Mouse (Mus musculus): Measurements from ENCODE around the gene Nuak2. TPM values are rescaled to one million over a fixed set of nuclear protein-coding genes. Genes with fewer than 3 reads are reported as not detected.
"Not testable (repeated sequence)": the region's sequence is repeated elsewhere in the genome, so short reads cannot be mapped to it uniquely, and the experiment has no call there.

The Nuak2 gene
- 1 to 10 TPM; 3.7 to 3.8 TPM for total RNA-seq (2021)

DNA sequence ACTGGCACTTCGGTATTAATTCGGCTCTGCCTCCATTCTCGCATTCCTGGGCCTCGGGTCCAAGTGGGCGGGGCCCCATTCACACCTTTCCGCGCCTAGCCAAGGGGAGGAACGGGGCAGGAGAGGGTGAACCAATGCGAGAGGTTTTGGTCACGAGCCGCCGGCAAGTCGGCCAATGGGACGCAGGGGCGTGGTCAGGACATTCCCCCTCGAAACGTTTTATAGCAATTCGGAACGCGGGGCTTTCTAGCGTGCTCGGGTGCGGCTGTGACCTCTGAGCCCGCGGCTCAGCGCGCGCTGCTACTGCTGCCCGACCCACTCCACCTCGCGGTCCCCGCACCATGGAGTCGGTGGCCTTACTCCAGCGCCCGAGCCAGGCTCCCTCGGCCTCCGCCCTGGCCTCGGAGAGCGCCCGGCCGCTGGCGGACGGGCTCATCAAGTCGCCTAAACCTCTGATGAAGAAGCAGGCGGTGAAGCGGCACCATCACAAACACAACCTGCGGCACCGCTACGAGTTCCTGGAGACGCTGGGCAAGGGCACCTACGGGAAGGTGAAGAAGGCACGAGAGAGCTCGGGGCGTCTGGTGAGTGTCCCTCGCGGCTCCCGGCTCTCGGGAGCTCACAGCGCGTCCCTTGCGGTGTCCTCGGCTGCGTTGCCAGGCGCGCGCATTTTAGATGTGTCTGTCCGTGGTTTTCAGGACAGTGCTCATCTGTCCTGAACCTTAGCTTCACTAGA lies at the start of gene Nuak2:
Gene Nuak2, plus strand, starts transcription at position 238 of the 736 bp plus-strand sequence.
- peak; percentile 88 to 90 for DNase-seq
- intact Hi-C loops (cut with DNase I), result loop anchor here (2.0 to 10.0 kb wide), 2 partner anchors 17 to 311 kb away; partner anchors contain the start of gene Elk4

DNA sequence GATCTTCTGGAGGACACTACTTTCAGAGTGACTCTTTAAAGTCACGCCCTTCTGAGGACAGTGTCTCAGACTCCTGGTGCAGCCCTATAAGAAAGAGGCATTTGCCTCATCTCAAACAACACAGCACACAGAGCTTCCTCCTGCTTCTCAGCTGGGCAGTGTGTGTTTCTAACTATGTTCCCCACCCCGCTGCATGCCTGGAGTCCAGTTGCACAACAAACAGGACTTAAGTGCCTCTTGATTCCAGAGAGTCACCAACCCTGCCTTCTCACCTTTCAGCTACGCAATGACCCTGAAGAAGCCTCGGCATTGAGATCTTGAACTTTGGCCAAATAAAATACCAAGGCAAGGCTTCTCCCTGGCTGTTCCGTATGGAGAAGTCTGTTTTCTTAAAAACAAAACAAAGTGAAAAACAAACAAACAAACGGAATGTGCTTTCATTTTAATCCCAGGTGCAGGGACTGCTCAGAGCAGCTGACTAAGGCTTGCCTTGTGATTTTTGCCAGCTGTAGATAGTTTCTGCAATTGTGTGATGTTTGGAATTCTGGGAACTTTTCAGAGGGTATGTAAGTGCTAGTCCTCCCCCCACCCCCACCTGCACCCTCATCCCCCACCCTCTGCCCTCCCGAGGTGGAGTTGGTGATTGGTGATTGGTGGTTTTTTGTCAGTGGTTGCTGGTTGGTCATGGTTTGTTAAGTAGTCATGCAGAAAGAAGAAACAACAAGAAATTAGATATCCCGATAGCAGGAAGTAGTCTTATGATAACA lies 49.0 kb upstream of the Nuak2 start:
- DNase-seq, result no peak
- intact Hi-C loops (cut with DNase I), result no loop called here

DNA sequence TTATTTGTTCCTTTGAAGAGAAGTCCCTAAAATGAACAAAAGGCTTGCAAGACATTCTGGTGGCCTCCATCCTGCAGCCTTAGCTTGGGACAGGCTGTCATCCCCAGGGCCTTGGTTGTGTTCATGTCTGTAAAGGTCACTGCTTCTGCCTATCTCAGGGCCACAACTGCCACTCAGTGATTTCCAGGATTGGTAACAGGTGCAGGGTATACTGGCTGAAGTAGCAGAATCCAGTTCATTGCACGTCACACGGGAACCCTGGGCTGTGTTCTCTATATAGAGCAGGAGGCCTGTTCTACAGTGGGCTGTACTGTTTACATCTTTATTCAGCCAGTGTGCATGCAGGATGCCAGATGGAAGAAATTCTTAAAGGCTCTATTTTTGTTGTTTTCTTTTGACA lies 48.0 kb upstream of the Nuak2 start:
- intact Hi-C loops (cut with DNase I), result no loop called here
- DNase-seq, result no peak

DNA sequence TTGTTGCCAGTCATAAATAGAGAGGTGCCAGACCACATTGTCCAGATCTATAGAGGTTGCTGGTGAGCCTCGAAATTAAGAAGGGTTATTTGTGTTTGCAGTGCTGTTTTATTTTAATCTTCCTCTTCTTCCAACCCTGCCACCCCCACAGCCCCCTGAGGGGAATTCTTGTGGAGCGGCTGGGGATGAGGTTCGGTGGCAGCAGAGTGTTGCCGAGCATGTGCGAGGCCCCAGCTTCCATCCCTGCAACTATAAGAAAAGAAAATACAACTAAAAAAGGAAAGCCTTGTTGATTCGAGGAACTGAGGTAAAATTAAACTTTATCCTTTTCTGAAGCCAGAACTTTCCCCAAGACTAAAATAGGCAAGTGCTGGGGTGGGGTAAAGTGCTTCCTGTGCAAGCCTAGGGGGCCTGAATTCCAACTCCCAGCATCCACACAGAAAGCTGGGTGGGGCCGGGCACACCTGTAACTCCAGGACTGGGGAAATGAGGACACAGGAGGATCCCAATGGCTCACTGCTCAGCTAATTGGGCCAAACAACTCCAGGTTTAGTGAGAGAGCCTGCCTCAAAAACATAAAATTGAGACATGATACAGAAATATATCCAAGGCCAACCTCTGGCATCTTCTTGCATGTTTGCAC lies 47.4 kb upstream of the Nuak2 start:
- no peak for DNase-seq
- intact Hi-C loops (cut with DNase I), result no loop called here

DNA sequence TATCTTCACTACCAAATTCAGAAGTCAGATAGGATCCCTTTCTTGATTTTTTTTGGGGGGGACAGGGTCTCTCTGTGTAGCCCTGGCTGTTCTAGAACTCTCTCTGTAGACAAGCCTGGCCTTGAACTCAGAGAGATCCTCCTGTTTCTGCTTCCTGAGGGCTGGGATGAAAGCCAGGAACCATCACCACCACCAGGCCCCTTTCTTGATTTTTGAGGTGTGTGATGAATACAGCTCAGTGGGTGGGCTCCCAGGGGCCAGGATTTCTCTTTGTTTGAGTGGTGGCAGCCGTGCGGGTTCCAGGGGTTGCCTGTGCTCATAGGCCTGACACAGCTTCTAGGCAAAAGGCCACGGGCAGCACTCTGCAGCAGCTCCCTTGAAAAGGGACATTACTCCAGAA lies 44.7 kb upstream of the Nuak2 start:
- DNase-seq, result no peak
- intact Hi-C loops (cut with DNase I), result no loop called here

DNA sequence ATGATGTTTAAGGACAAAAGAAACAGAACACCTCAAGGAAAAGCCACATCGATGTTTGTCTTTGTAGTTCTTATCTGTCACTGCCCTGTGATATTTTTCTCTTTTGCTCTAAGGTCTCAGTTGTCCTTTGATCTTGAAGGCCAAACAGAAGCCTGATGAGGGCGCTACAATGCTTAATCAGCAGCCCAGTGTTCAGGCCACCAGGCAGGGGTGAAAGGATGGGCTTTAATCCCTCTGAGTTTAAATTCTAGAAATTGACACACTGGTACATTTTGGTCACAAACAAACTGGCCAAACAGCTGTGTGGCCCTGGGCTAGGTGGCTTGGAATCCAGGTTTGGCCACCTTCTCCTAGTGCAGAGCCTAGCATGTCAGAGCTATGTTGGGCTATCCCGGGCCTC lies 39.2 kb upstream of the Nuak2 start:
- intact Hi-C loops (cut with DNase I), result no loop called here
- no peak for DNase-seq

DNA sequence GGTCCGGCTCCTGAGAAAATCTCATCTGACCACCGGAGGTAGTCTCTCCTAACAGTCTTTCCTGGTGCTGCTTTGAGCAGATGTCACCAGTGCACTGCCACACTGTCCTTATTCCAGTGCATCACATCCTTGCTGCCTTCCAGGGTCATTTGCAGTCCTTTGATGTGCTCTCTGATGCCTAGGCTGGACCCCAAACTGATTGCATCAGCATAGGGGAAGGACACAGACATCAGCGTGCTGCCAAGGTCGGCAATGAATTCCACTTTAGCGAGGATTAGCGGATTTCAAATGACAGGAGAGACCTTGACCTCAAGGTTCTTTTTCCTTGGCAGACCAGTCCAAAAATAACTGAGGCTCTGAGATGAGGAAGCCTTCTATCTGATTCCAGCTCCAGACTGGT lies 38.8 kb upstream of the Nuak2 start:
- intact Hi-C loops (cut with DNase I), result no loop called here
- no peak for DNase-seq

DNA sequence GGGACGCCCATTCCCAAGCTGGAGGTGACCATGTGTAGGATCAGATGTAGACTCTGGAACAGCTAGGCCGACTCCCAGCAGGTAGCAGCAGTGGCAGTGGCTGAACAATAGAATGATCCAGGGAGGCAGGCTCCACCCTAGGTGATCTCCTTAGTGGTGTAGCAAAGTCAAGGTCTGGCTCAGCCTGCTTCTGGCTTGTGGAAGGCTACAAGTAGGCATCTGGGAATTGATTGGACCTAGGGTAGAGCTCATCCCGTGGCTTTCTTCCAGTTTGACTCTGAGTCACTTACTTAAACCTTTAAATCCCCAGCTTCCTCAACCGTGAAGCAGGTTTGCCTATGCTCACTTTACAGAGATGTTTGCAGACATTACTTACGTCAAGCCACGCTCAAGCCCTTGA lies 35.3 kb upstream of the Nuak2 start:
- intact Hi-C loops (cut with DNase I); DNase-seq: not testable (repeated sequence)

DNA sequence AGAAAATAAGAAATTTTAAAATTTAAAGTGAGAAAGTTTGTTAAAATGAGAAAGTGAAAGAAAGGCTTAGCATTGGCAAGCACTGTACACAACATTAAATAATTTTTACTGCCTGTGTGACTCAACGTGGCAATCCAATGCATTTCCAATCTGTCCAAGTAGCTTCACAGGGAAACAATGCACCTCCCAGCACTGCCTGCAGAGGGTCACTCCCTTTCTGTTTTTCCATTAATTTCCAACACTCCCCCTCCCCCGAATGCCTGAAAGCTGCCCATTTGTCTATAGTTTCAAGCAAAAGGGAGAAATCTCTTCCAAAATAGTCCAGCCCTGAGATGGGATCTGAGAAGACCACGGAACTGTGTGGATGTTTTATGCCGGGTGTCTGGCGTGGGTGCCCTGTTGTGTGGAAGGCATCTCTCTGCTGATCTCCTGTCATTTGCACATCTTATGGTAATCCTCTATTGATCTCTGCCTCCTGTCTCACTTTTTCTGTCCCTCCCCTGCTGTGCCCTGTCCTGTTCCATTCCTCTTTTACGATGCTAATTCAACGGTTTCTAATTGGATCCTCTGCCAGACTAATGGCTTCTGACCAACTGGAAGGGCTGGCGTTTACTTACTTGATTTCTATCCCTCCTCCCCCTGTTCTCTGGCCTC lies 34.3 kb upstream of the Nuak2 start:
- intact Hi-C loops (cut with DNase I), result no loop called here

DNA sequence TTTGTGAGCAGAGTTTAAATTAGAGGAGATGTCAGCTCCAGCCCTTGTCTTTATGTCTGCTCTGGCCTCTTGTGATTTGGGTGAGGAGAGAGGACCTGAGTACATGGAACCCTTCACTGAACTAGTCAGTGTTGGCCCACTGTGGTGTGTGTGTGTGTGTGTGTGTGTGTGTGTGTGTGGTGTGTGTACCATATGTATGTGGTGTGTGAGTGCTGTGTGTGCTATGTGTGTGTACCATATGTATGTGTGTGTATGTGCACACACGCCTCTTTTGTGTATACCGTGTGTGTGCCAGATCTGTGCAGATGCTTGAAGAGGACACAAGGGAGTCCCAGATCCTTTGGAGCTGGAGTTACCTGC lies 33.8 kb upstream of the Nuak2 start:
- intact Hi-C loops (cut with DNase I), result no loop called here
- DNase-seq, result no peak

More for the DNA sequence above, 34.3 kb upstream of the Nuak2 start:
- no peak for DNase-seq

DNA sequence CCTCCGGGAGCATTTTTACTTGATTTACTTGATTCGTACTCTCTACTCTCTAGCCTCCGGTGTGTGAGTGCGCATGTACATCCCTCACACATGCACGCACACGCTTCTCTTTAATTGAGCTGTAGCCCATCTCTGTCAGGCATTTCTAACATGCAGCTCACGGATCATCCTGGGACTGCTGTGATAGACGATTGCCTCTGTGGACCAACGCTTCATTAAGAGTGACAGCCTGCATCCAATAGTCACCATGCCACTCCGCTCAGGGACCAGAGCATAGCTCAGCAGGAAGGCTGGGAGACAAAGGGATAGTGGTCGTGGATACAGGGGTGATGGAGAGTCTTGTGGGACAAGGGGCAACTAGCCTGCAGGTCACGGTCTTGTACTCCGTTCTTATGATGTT lies 32.9 kb upstream of the Nuak2 start:
- DNase-seq, result no peak
- intact Hi-C loops (cut with DNase I), result no loop called here

DNA sequence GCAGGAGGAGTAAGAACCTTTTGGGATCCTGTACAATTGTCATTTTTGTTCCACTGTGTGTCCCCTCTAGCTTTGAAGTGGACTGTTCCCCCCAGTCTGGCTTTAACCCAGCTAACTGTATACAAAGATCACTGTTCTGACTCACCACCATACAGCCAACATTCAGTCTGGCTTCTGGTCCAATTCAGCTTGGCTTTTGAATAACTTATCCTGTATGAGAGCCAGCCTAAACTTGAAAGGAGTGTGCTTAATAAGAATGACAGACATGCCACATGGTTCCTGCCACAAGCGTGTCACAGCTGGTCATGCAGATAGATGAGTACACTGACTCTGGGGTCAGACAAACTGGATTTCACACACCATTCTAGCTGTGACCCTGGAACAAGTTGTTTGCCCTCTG lies 29.2 kb upstream of the Nuak2 start:
- intact Hi-C loops (cut with DNase I), result no loop called here
- DNase-seq, result no peak

DNA sequence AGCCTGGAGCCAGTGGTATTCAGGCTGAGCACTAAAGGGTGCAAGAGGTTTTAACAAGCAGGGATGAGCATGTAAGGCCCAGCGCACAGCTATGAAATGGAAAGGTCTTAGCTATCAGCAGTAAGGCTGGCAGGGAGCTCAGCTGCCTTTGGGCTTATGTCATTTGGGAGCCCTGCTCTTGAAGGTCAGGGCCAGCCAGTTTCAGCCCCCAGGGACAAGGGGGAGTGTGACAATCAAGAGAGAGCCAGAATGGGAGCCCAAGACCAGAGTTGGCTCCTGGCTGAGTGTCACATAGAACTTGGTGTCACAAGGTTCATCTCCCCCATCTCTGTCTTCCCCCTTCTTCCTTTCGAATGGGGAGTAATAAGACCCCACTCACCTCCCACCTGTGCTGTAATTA lies 28.5 kb upstream of the Nuak2 start:
- intact Hi-C loops (cut with DNase I), result no loop called here
- DNase-seq, result no peak

DNA sequence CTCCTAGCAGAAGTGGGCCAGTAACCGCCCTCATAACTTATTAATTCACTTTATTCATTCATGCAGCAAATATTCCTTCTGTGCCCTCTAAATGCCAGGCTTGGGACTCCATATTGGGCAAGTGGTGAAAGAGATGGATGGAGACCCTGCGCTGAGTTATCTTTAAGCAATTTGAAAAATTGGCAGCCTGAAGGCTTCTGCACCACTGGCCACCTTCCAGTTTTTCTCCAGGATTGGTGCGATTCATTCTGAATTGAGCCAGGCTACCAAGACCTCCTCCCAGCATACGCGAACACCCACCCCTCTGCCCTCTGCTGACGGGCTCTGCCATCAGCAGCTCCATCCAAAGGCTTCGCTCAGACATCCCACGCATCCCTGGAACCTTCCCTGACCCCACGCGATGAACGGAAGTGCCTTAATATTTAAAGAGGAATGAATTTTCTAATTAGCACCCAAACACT lies 27.9 kb upstream of the Nuak2 start:
- DNase-seq, result no peak
- intact Hi-C loops (cut with DNase I), result no loop called here

DNA sequence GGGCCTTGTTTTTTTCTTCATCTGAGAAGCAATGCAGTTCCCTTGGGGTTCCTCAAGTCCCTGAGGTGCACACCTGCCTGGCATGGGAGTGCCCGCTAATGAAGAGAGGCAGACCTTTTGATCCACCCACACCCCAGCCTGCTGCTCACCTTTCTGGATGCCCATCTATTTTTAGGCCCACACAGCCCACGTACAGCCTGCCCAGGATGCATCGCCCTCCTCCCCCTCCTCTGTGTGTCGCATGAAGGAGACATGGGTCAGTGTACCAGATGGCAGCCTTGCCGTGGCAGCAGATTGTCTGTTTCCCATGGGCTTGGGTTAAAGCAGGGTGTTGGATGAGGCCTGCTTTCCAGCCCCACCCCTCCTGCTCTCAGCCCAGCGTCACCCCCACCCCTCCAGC lies 26.0 kb upstream of the Nuak2 start:
- intact Hi-C loops (cut with DNase I), result no loop called here
- no peak for DNase-seq

DNA sequence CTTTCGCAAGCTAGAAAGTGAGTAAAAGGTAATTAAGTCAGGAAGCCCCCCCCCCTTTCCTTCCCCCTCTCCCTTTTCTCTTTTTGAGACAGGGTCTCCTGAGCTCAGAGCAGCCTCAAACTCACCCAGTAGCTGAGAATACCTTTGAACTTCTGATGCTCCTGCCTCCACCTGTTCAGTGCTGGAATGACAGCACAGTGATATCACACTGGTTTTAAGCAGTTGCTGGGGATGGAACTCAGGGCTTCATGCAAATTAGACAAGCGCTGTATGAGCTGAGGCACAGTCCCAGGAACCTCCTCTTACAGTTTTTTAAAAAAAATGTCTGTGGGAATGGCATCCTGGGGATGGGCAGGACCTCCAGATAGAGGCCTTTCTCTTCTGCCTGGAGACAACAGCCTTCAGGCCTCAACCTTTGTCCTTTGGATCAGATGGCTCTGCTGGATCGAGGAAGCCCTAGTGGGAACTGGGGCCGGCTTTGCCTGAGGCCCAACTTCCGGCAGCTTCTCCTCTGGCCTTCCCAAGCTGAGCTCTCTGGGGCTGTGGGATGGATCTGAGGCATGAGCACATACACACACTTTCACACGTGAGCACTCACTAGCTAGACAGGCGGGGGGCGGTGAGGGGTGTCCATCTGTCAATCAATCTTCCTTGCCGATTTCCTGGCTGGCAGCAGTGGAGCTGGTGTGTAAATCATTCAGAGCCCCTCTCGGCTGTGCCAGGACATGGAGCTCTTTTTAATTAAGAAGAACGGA lies 24.8 kb upstream of the Nuak2 start:
- DNase-seq, result no peak
- intact Hi-C loops (cut with DNase I), result no loop called here

DNA sequence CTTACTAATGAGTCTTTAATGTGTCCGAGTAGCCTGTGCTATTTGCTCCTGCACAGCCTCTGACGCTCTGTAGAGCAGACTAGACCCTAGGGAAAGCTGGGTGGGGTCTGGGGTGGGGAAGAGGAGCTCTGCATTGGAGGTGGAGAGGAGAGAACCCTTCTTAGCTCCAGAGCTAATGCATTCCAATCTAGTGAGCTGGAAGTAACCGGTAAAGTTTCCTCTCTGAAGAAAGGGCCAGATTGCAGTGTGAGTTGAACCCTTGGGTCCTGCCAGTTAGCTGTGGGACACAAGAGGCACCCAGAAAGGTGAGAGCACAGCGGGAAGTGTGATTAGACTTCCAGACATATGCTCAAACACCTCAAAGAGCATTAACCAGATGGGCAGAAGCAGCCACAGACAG lies 24.2 kb upstream of the Nuak2 start:
- no peak for DNase-seq
- intact Hi-C loops (cut with DNase I), result no loop called here

DNA sequence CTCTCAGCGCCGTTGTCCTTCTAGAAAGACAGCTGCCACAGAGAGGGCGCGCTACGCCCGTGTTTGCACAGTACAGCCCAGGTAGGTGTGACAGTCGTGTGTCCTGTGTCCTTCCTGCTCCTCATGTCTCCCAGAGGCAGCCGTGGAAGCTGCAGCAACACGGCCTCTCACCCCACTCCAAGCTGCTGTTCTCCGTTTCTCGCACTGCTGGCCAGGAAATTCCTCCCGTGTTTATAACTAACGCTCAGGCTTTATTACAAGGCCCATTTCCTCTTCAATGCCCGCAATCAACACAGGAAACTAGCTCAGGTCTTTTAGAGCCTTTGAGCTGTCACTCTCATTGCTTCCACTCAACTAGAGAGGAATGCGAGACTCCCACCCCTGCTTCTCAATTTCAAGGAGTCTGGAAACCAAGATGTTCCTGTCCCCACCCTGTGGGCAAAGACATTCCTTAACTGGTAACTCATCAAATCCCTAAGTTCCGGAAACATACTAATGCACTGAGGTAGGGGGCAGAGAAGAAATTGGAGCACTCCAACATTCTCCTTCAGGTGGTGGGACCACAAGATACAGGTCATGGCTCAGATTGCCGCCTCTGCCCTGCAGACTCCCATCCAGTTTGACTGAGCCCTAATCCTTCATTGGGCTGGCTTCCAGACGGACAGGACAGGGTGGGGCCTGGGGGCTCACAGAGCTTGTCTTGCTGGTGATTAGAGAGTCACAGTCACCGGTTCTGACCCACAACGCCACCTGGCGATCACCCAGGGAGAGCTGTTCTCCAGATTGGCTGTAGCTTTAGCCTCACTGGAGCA lies 23.4 kb upstream of the Nuak2 start:
- no peak for DNase-seq
- intact Hi-C loops (cut with DNase I), result no loop called here

DNA sequence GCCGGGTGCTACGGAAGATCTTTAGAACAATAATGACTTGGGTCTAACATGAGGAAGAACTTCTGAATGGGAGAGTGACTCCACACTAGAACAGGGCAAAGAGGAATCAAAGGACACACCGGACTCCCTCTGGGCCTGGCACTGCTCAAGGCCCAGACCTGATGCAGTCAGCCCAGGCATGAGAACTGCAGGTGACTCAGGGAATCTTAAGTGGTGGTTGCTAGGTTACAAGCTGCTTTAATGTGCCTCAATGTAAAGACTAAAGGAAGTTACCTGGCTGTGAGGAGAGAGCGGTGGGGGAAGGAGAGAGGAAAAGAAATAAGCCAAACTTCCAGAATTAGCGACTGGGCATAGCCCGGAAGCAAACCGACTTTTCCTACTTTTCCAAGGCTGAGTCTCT lies 20.4 kb upstream of the Nuak2 start:
- no peak for DNase-seq
- intact Hi-C loops (cut with DNase I), result no loop called here

DNA sequence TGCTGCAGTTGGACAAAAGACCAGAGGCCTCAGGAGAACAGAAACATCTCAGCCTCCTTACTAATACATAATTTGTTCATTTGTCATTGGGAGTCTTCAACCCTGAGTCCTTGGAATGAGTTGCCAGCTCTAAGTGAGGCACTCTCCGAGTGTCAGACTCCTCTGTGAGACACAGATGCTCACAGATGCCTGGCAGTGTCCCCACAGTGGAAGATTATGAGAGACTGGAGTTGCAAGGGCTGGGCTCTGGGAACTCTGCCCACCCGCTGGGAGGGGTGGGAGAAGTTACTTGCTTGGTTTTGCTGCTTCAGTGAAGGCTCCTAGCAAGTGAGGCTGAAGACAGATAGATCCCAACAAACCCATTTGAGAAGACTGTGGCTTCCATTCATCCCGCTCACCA lies 19.9 kb upstream of the Nuak2 start:
- DNase-seq, result peak in 1 of 2 experiments; percentile 38
- intact Hi-C loops (cut with DNase I), result no loop called here

Data from heart, postnatal 36 days (tissue).